Mouse (Mus musculus) frontal cortex, adult (tissue): ENCODE measurements around the gene Rcn3.
"Not testable (repeated sequence)": the region's sequence is repeated elsewhere in the genome, so short reads cannot be mapped to it uniquely, and the experiment has no call there.

Experiments
- ATAC-seq: cut with Nextera tagmentation; 2 replicates; pipeline ENCODE4 v1.9.2; 2017; ENCODE audit warnings: mild to moderate bottlenecking, moderate library complexity, mixed read lengths; ENCODE audit not compliant: low TSS enrichment

Gene Rcn3

GRCm38 (mm10) chr7:45098541-45099240 is 6.7 kb upstream of the Rcn3 start:
- ATAC-seq, result no peak

- no peak for ATAC-seq
Observed at GRCm38 (mm10) chr7:45097479-45097878, 5.5 kb upstream of the Rcn3 start.

DNA sequence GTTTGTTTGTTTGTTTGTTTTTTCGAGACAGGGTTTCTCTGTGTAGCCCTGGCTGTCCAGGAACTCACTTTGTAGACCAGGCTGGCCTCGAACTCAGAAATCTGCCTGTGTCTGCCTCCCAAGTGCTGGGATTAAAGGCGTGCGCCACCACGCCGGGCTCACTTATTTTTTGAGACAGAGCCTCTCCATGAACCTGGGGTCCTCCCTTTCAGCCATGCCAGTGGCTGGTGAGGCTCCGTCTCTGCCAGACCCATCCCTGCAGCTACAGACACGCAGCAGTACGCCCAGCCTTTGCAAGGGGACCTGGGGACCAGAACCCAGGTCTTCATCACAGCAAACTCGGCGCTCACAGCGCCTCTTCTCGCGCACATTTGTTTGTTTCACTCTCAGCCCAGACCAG is 3.9 kb upstream of the Rcn3 start:
- ATAC-seq, result not testable (repeated sequence)

DNA sequence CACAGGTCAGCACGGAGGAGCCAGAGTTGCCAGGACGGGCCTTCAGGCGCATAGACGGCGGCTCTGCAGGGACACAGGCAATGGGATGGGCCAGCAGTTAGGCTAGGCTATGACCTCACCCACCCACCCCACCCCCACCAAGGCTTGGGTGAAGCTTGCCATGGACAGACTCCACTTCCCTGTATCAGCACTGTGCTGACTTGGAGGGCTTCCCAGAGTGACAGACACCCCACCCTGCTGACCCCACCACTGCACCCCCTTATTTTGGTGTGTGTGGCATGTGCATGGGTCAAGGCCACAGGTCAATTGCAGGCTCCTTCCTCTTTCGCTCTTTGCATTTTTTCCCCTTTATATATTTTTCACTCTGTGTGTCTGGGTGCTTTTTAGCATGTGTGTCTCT is 3.3 kb upstream of the Rcn3 start:
- no peak for ATAC-seq

DNA sequence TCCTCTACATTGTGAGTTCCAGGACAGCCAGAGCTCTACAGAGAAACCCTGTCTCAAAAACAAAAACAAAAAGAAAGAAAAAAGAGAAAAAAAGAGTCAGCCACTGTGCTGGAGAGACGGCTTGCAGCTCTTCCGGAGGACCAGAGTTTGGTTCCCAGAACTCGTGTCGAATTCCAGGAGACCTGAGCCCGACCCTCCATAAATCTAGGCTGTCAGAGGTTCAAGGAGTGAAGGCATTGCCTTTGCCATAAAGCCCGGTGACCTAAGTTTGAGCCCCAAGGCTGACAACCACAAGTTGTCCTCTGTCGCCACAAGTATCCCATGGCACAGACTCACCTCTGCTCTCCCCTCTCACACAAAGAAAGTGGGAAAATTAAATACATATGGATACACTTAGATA is 2.1 kb upstream of the Rcn3 start:
- no peak for ATAC-seq

GRCm38 (mm10) chr7:45093516-45093905 is 1.5 kb upstream of the Rcn3 start:
- ATAC-seq, result no peak

DNA sequence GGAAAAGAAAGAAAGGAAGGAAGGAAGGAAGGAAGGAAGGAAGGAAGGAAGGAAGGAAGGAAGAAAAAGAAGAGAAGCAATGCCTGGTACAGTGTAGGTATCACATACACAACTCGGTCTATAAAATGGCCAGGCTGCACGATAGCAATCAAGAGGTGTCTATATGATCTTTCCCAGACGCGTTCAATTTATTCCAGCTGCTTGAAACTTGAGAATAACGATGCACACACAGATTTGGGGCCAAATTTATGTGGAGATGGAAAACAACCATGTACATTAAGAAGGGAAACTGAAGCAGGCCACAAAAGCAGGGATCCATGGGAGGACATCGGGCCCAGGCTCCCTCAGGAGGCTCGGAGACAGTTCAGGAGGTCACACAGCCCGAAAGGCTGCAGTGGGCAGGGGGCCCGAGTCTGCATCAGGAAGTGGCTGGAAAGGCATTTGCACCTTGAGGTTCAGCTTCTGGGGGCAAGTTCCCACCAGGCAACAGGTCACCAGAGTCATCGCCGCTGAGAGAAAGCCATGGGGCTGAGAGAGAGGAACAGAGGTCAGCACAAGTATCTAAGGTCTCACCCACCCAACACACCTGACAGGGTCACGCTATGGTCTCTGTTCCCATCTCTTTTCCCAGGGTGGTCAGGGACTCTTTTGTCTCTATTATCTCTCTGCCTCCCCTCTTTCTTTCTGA is 951 bp upstream of the Rcn3 start:
- no peak for ATAC-seq

DNA sequence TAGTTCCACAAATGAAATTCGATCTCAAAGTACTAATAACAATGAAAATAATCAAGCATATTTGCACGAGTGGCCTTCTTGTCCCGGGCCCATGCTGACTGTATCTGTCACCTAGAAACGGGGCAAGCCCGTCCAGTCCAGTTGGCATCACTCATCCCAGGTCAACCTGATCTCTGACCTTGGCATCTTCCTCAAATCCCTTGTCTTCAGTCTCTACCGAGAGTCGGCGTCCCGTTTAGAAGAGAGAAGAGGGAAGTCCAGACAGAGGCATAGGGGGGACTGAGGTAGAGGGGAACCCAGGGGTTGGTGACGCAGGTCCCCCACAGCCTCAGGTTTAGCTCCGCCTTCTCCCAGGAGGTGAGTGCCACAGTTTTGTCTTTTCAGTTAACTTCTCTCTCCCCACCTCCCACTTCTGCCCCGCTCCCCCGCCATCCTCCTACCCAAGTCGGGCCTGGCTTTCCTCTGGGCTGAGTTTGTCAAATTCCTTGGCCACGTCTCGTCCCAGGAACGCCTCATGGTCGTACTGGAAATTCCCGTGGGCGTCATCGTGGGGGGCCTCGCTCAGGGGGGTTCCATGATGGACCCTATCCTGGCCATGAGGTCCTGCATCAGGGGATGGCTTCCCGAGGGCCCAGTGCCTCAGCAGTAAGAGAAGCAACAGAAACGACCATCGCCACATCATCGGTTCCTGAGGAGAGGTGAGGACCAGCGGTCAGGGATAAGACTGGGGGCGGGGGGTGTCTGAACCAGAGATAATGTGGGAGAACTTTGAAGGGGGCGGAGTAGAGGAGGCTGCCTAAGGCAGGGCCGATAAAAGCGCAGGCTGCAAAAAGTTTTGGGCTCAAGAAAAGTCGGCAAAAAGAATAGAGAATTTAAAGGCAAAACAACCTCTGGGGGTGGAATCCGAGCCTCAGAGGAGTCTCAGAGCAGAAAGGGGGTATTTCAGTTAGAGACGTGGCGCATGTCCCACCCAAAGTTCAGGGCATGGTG is 725 bp downstream of the Rcn3 start:
- ATAC-seq, result no peak

DNA sequence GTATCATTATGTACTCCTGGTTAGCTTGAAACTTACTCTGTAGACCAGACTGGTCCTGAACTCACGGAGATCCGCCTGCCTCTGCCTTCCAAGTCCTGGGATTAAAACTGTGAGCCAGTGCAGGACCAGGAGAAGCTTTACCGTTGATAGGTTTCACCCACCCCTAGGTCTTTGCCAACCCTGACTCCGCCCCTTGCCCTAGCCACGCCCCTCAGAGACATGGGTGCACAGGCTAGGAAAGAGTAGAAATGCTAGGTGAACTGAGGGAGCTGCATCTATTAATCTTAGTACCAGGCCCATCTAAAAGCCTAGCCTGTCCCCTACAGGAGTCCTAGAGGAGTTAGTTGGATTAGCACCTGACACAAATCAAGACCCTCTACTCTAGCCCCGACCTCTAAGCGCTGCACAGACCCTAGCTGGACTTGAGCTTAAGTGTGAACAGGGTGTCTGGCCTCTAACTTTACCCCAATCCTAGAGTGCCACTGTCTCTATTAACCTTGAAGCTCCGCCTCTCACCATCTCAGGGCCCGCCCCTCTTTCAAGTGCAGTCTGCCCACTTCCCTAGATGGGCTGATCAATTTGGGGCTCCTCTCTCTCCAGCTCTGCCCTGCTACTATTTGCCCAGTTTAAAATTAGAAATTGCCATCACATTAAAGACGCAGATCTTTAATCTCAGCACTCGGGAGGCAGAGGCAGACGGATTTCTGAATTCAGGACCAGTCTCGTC is 1.6 kb downstream of the Rcn3 start:
- ATAC-seq, result no peak

GRCm38 (mm10) chr7:45088597-45088996 is 3.4 kb downstream of the Rcn3 start:
- ATAC-seq, result no peak

GRCm38 (mm10) chr7:45086084-45086483 is 5.9 kb downstream of the Rcn3 start:
- ATAC-seq, result no peak

GRCm38 (mm10) chr7:45083300-45083890 is 8.6 kb downstream of the Rcn3 start:
- ATAC-seq, result no peak

GRCm38 (mm10) chr7:45082401-45083299 is 9.4 kb downstream of the Rcn3 start:
- no peak for ATAC-seq

- ATAC-seq, result no peak
Observed at GRCm38 (mm10) chr7:45081016-45081415, 11.0 kb downstream of the Rcn3 start.

DNA sequence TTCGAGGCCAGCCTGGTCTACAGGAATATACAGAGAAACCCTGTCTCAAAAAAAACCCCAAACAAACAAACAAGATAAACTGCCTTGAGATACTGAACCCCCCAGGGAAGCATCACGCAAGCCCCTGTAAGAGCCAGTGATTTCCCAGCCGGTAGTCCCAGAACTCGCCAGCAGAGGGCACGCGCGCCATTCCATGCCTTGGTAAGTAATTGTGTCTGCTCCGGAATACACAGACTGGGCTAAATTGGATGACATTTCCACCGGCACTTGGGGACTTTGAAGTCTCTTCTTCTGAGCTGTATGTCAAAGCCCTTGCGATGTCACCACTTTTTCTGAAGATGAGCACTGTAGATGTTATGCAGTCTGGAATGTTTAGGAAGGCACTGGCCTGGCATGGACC is 12.2 kb downstream of the Rcn3 start:
- ATAC-seq, result peak; percentile 76

DNA sequence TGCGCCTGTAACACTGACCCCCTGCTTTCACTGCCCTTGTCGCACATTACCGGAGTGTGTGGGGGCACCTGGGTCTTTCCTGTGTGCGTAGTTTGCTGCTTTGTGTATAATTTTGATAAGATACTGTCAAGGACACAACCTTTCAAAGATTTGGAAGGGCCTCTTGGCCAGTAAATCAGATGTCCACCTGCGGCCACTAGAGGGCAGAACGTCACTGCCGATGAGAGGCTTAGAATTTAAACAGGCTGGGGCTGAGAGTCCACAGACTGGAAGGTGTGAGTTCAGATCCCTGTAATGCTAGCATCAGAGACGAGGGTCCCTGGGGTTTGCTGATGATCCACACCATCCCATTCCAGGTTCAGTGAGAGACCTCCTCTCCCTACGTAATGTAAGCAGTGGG is 13.5 kb downstream of the Rcn3 start:
- ATAC-seq, result peak; percentile 42; the same call in 1 of the 2 replicates

DNA sequence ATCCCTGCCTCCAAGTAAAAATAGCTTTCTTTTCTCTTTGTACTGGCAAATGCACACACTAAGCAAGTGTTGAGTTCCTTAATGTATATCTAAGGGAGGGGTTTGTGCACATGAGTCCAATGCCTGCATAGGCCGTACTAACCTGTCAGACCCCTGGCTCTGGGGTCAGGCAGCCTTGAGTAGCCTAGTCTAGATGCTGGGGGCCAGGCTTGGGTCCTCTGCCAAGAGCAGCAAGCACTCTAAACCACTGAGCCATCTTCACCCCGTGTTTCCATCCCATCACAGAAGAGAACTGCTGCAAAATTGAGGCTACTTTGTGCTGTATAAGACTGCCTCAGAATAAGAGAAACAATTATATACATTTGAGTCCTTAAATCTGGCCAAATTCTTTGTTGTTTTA is 14.2 kb downstream of the Rcn3 start:
- no peak for ATAC-seq

GRCm38 (mm10) chr7:45077322-45077721 is 14.7 kb downstream of the Rcn3 start:
- no peak for ATAC-seq

DNA sequence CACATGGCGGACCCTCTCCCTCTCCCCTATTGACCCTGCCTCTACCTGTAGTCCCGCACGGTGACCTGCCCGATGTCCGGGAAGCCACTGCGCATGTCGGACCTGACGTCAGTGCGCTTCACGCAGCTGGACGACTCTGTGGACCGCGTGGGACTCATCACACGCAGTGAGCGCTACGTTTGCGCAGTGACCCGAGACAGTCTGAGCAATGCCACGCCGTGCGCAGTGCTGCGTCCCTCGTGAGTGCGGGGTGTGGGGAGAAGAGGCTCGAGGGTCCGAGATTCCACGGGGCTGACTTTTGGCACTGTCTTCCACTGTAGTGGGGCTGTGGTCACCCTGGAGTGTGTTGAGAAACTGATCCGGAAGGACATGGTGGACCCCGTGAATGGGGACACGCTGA is 15.5 kb downstream of the Rcn3 start:
- no peak for ATAC-seq

- no peak for ATAC-seq
Observed at GRCm38 (mm10) chr7:45075405-45075804, 16.6 kb downstream of the Rcn3 start.
